Mouse (Mus musculus): ENCODE measurements at regions not wholly inside any gene's neighbourhood (a gene's known extent, or its start where the extent isn't known, plus 50 kb on each side); places are given as distances from the start of the nearest gene placed in this dataset.
"Not testable (repeated sequence)": the region's sequence is repeated elsewhere in the genome, so short reads cannot be mapped to it uniquely, and the experiment has no call there.

DNA sequence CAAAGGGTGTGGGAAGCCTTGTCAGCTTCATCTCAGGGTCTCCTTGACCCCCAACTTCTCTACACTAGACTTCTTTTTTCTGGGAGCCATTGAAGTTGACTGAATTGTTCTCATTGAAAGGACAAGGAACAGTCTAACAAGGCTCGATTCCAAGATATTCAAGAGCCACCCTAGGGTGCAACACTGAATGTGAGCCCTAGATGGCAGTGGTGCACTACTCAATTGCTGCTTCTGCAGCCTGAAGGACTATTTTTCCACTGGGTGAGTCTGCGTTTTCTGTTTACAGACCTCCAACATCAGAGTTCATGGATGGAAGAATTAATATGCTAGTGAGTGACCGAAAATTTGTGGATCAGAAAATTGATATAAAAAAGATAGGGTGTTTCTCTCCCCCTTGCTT lies 161.5 kb downstream of the Hpcal1 start:
- peak; percentile 23 to 76 for DNase-seq
- H3K27ac ChIP-seq; H3K79me2 ChIP-seq (replicated peaks; ENCODE audit: control insufficient read depth, insufficient read depth, low read length); H3K9ac ChIP-seq (ENCODE audit: low read depth, low read length); H3K4me1 ChIP-seq (ENCODE audit: control insufficient read depth, insufficient read depth, low read length); H3K36me3 ChIP-seq (ENCODE audit: control insufficient read depth, insufficient read depth, low read length); H3K27me3 ChIP-seq (ENCODE audit: control insufficient read depth, insufficient read depth, low read length); intact Hi-C loops (cut with DNase I); H3K4me3 ChIP-seq: not testable (repeated sequence)
- TF ChIP-seq CTCF (IDR thresholded peaks at IDR 0.05) = peak; percentile 94; the same call in 1 of the 2 replicates
- 0 out of 2 replicates have a peak, but pooled peaks have one; percentile 21 for TF ChIP-seq EP300 (IDR thresholded peaks at IDR 0.05; ENCODE audit: insufficient read depth, low read depth, low read length)
- 40% methylated on average over 3 of the region's 3 CpGs for WGBS

DNA sequence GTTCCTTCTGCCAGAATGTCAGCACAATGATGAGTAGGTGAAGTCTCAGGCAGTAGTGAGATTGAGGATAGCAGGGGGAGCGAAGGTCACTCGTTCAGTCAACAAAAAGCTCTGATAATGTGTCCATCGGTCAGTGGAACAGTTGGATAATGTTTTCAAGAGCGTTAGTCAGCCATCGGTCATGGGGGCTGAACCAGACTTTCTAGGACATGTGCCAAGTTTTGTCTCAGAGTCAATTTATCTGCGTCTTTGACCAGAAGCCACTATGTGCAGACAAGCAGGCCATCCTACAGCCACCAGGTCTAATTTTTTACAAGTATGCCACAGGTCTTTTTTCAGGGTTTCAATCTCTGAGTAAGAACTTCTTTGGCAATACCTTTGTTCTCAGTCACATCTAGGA lies 181.8 kb downstream of the Hpcal1 start:
- DNase-seq; H3K9ac ChIP-seq (ENCODE audit: low read depth, low read length); H3K4me1 ChIP-seq (ENCODE audit: control insufficient read depth, insufficient read depth, low read length); H3K4me3 ChIP-seq; H3K79me2 ChIP-seq (replicated peaks; ENCODE audit: control insufficient read depth, insufficient read depth, low read length); H3K36me3 ChIP-seq (ENCODE audit: control insufficient read depth, insufficient read depth, low read length); intact Hi-C loops (cut with DNase I); H3K27me3 ChIP-seq (ENCODE audit: control insufficient read depth, insufficient read depth, low read length); H3K27ac ChIP-seq: not testable (repeated sequence)
- WGBS = 18% methylated on average over 6 of the region's 6 CpGs

DNA sequence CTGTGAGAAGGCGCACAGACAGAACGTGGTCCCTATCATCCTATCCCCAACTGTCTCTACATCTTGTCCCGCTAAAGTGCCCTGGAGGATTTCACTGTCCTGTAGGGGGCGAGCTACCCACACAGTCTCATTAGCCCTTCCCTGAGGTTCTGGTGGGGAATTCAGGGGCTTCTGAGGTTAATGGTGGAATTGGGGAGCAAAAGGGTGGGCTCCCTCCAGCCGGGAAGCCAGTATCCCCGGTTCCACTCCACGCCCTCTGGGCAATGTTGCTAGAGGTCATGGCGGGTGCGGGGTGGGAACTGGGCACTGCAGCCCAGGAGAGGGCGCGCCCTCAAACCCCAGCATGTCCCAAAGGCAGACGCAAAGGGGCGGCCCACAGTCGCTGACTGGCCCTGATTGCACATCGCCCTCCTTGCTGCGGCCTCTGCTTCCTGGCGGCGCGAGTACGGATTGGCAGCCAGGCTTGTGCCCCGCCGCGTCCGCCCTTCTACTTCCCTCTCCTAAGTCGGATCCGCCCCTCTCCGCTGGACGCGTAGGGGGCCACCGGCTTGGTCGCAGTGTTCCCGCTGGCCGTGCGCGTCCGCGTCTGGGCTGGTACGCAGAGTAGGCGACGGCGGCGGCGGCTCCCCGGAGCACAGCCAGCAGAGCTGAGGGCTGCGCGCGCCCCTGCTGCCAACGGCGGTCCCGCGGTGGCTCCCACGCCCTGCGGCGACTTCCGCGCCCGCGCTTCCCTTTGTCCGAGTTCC lies 190.9 kb downstream of the Hpcal1 start:
- intact Hi-C loops (cut with DNase I) = loop anchor here (10.0 kb wide), 1 partner anchor 173 kb away; no protein-coding TSS in a partner anchor
- no peaks in the 10 kb centered on the region for H3K27me3 ChIP-seq (ENCODE audit: control insufficient read depth, insufficient read depth, low read length)
- H3K4me3 ChIP-seq = peak overlapping the region; percentile 72
- H3K9ac ChIP-seq (ENCODE audit: low read depth, low read length) = peak overlapping the region; percentile 87
- H3K27ac ChIP-seq = peak overlapping the region; percentile 76
- H3K4me1 ChIP-seq (ENCODE audit: control insufficient read depth, insufficient read depth, low read length) = no peaks in the 10 kb centered on the region
- WGBS = under 1% methylated on average over 59 of the region's 59 CpGs
- peak; percentile 90 to 94 for DNase-seq
- H3K36me3 ChIP-seq (ENCODE audit: control insufficient read depth, insufficient read depth, low read length) = no peaks in the 10 kb centered on the region
- no peaks in the 10 kb centered on the region for H3K79me2 ChIP-seq (replicated peaks; ENCODE audit: control insufficient read depth, insufficient read depth, low read length)
- TF ChIP-seq CTCF (IDR thresholded peaks at IDR 0.05) = peak; percentile 72
- TF ChIP-seq POLR2A (IDR thresholded peaks at IDR 0.05; ENCODE audit: insufficient read depth, low read depth, low read length) = peak; percentile 74
- 0 out of 2 replicates have a peak, but pooled peaks have one; percentile 5 for TF ChIP-seq EP300 (IDR thresholded peaks at IDR 0.05; ENCODE audit: insufficient read depth, low read depth, low read length)

DNA sequence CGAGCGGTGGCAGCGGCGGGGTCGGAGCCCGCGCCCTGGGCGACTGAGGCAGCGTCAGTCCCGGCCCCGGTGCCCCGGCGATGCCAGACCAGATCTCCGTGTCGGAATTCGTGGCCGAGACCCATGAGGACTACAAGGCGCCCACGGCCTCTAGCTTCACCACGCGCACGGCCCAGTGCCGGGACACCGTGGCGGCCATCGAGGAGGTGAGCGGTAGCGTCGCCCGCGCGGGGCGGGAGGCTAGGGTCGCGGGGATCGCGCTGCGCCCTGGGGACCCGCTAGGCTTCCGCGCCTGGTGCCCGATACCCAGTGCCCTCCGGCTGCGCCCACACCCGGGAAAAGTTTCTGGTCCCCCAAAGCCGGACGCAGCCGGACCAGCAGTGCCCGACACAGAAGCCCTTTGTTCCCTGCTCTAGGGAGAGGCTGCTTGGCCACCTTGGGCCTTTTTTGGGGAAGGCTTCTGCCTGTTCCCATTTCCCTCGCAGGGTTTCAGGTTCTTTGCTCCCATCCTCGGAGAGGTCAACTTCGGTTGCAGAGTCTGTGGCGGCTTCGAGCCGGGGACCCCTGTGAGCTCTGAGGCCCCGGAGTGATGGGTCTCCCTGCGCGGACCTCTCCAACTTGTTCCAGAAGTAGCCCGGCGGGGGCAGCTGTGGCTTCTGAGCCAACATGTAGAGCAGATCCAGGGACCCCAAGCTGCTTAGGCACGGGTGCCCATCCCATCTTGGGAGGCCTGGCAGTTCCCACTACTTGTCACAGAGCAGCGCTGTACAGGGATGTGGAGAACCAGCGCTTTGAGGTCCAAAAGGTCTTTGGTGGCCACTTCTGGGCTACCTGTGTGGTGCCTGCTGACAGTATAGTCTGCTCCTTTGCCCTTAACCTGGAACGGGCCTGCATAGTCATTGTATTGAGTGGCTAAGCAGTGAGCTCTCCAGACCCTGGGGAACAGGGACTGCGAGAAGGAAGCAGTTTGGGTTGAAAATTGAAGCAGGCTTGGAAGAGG lies 191.8 kb downstream of the Hpcal1 start:
- DNase-seq = peak; percentile 15 to 35

DNA sequence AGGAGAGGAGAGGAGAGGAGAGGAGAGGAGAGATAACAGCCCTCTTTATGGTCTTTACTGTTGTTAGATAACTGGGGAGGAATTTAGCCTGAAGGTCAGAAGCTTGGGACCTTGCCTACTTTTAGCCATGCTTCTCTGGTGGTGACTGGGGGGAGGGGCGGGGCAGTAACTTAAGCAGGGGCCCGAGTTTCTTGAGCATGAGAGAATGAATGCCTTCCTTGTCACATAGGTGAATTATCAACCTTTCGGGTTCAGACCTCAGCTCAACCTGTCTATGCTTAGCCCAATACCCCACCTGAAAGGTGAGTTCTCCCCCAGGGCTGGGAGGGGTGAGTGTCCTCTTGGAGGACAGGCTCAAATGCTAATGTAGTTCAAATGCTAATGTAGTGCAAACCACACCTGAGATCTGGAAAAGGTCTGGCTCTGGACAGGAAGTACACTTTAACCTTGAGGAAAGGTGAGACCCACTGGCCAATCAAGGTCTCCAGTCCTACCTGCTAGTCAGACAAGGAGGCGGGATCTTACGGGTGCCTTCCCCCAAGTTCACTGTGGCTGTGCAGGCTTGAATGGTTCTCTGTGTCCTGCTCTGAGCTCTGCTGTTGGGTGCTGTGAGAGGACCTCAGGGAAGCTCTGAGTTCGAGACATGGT lies 201.1 kb downstream of the Hpcal1 start:
- H3K4me1 ChIP-seq (ENCODE audit: control insufficient read depth, insufficient read depth, low read length); intact Hi-C loops (cut with DNase I); H3K4me3 ChIP-seq; H3K36me3 ChIP-seq (ENCODE audit: control insufficient read depth, insufficient read depth, low read length); H3K9ac ChIP-seq (ENCODE audit: low read depth, low read length); H3K79me2 ChIP-seq (replicated peaks; ENCODE audit: control insufficient read depth, insufficient read depth, low read length); H3K27ac ChIP-seq; H3K27me3 ChIP-seq (ENCODE audit: control insufficient read depth, insufficient read depth, low read length); DNase-seq: not testable (repeated sequence)
- WGBS = 94% methylated on average over 6 of the region's 6 CpGs

More for the DNA sequence above, 191.8 kb downstream of the Hpcal1 start:
- intact Hi-C loops (cut with DNase I) = loop anchor here (10.0 kb wide), 1 partner anchor 172 kb away; no protein-coding TSS in a partner anchor
- H3K36me3 ChIP-seq (ENCODE audit: control insufficient read depth, insufficient read depth, low read length); H3K79me2 ChIP-seq (replicated peaks; ENCODE audit: control insufficient read depth, insufficient read depth, low read length); H3K27me3 ChIP-seq (ENCODE audit: control insufficient read depth, insufficient read depth, low read length); H3K4me1 ChIP-seq (ENCODE audit: control insufficient read depth, insufficient read depth, low read length): not testable (repeated sequence)
- 2% methylated on average over 65 of the region's 65 CpGs for WGBS
- Histone ChIP-seq H3K9ac (ENCODE audit: low read depth, low read length) (peak overlapping the region; percentile 87), H3K4me3 (peak overlapping the region; percentile 72), H3K27ac (peak overlapping the region; percentile 76)

DNA sequence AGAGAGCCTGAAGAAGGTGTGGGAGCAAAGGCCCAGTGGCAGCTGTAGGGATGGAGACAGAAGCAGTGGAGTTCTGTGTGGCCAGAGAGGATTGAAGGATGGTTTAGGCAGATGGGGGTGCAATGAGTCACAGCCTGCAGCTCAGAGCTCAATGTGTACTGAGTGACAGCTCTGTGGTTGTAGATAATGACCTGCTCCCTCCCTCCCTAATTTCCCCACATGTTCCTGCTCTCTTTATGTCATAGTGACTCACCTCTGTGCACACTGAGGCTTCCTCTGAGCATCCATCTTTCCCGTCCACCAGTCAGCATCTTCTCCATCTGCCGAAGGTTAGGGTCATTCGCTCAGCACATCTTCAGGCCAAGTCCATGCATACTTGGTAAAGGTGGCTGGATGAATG lies 222.4 kb downstream of the Hpcal1 start:
- 100% methylated on average over 3 of the region's 3 CpGs for WGBS
- H3K36me3 ChIP-seq (ENCODE audit: control insufficient read depth, insufficient read depth, low read length); H3K27ac ChIP-seq; DNase-seq; H3K9ac ChIP-seq (ENCODE audit: low read depth, low read length); H3K4me3 ChIP-seq; H3K79me2 ChIP-seq (replicated peaks; ENCODE audit: control insufficient read depth, insufficient read depth, low read length); intact Hi-C loops (cut with DNase I); H3K27me3 ChIP-seq (ENCODE audit: control insufficient read depth, insufficient read depth, low read length); H3K4me1 ChIP-seq (ENCODE audit: control insufficient read depth, insufficient read depth, low read length): not testable (repeated sequence)

Data from heart, adult 2 months (tissue).